Mouse (Mus musculus): ENCODE results near the gene Extl1.

- TF ChIP-seq CTCF (IDR thresholded peaks at IDR 0.05; ENCODE audit: low read depth), result no peak
- no peak for TF ChIP-seq EP300 (IDR thresholded peaks at IDR 0.05; ENCODE audit: low read depth)
These were observed 35.6 kb downstream of the Extl1 start for GRCm38 (mm10) chr4:134348078-134348477.
